Mouse (Mus musculus): ENCODE results near the gene Itm2b.

Gene Itm2b

DNA sequence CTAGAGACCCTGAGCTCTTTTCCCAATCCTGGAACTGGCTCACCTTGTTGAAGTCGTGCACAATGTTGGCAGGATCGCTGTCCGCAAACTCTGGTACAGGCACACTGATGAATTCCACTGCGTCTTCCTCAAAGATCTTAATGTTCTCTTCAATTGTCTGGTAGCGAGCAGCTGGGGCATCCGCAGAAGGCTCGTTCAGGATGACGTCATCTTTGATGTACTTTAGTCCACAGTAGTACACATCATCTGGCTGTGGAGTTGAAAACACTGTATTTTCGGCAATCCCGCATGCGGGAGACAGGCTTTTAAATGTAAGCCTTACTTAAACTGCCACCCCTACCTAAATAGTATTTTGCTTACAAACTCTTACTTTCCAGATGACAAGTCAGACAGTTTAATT, 18.8 kb downstream of the Itm2b start:
- no peak for DNase-seq

DNA sequence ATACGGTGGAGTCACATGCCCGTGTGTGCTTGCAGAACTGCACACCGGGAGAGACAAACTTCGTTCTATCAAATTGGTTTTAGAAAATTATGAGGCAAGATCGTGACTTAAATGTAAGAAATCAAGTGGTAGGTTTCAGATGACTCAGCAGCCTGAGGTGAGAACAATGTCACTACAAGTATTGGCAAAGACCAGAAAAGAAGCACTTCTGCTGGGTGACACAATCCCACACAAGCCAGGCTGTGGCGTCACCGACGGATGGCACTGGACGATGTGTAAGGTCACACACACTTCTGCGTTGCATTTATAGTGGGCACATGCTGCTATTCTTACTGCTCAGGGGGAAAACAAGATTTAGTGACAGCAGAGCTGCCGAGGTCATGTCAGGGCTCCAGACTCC, 21.3 kb downstream of the Itm2b start:
- DNase-seq = no peak

DNA sequence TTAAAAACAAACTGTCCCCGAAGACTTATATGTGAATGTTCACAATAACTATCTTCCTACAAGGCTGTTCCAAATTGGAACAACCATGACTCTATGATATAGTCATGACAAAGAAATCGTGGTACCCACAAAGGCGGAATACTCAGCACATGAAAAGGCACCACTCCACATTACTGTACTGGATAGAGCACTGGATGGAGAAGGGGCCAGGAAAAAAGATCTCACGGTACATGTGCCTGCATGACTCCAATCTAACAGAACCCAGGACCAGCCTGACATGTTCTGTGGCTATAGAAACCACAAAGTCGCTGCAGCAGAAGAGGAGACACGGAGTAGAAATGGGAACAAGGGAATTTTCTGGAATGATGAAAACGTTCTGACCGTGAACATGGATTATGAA, 30.4 kb downstream of the Itm2b start:
- no peak for DNase-seq

DNA sequence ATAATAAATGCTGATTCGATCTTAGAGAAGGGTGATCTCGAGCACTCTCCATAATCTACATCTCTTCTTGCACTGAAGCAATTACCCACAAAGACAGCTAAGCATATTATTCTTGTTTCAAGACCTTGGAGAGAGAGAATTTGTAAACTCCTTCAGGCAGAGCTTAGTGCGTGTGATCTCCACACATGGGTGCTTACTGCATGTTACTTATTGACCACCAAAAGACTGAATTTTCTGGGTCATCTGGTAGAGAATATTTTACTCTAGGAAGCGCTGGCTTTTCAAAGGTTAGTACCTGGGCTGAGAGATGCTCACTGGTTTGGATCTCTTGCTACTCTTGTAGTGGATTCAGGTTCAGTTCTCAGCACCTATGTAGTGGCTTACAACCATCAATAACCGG, 34.0 kb downstream of the Itm2b start:
- DNase-seq = no peak

DNA sequence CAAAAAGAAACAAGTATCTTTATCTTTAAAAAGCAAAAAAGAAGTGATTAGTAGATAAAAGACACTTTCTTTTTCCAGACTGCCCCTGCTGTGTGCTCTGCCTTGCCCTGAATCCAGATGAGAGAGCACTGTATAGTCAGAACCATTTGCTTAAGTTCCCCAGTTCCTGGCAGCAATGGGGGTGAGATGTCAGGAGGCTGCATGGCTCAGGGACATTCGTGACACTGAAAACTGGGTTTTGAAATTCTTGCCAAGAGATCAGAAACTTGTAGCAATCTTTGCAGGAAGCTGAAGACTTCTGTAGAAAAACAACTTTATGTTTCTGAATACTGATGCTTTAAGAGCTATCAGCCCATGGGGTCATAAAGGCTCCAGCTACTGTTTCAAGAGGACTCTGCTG, 35.1 kb downstream of the Itm2b start:
- DNase-seq = no peak

DNA sequence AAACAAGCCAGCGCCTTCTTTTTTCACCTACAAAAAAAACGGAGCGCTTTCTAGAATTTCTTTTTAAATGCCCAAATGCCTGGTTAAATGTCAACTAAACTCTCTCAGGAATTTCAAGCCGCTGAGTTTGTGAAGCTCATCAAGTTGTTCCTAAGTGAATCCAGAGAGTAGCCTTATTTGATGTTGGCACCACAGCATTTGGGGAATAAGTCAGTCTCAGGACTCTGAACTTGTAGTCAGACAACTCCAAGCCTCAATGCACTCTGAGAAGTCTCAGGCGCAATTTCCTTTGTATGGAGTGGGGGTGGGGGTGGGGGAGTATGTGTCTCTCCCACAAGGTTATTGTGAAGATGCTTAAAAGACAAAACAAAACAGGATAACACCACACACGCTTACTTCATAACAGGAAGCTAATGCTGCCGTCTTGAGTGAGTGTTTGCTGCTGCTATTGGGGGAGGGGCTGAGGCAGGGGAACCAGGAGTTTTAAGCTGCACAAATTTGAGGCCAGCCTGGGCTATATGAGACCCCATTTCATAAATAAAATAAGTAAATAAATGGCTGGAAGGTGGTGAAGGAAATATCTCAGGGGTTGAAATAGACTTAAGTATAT, 35.9 kb downstream of the Itm2b start:
- DNase-seq = no peak

DNA sequence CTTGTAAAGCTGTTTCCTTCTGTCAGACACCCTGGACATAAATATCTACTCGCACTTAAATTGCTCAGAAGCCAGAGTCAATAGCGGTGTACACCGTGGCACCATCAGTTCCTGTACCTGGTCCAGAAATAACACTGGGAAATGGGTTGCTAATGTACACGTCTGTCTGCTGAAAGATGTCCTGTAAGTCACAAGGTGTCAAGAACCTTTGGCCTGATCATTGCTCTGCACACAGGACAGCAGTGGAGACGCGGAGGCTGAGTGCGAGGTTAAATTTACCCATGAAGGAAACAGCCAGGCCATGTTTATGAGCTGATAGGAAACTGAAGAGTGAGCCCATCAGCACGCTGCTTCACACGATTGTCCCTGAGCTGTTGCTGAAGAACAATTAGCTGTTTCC, 37.8 kb downstream of the Itm2b start:
- no peak for DNase-seq

DNA sequence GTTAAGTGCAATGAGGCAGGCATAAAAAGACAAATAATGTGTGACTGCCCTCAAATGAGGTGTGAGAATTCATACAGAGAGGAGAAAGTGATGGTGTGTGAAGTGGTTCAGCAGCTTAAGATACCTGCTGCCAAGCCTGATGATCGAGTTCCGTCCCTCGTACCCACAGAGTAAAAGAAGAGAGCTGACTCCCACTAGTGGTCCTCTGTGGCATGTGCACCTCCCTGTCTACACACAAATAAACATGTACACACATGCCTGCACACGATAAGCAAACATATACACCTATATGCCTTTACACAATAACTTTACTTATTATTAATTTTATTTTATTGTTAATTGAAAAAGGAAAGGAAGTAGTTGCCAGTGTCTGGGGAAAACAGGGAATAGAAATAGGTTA, 39.5 kb downstream of the Itm2b start:
- no peak for DNase-seq

DNA sequence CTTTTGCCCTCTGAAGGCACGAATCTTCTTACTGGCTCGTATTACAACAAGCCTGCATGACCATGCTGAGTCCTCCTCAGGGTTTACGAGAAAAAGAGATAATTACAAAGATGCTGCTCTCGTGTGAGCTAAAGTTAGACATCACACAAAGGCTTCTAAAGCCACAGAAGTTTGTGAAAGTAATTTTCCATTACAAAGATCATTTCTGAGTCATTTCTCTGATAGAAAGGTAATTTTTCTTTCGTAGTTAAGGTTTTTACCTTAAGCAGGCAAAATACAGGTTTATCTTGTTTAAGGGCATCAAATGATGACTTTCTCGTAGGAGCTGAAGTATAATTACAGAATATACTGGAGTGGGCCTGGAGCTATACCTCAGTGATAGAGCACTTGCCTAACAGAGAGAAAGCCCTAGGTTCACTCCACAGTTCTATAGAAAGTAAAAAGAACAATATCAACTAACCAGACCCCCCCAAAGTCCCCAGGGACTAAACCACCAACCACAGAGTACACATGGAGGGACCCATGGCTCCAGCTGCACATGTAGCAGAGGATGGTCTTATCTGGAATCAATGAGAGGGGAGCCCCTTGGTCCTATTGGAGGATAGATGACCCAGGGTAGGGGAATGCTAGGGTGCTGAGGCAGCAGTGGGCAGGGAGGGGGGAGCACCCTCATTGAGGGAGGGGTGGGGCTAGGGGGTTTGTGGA, 44.9 kb downstream of the Itm2b start:
- DNase-seq = no peak

DNA sequence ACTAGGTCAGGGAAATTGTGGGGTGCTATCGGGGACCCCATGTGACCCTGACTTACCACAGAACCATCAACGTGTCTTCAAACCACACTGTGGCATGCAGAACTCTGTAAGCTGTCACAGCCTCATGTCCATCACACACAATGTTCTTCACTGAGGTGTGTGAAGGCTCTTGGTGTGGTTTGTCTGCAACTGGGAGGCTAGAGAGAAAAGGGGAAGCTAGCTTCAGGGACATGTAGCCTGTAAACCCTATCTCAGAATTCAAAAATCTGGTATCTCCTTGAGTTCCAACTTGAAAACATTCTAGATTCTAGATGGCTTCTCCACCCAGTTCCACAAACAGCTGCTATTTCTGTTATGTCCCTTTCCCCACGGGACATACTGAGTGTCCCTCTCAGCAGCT, 45.5 kb downstream of the Itm2b start:
- DNase-seq = no peak

DNA sequence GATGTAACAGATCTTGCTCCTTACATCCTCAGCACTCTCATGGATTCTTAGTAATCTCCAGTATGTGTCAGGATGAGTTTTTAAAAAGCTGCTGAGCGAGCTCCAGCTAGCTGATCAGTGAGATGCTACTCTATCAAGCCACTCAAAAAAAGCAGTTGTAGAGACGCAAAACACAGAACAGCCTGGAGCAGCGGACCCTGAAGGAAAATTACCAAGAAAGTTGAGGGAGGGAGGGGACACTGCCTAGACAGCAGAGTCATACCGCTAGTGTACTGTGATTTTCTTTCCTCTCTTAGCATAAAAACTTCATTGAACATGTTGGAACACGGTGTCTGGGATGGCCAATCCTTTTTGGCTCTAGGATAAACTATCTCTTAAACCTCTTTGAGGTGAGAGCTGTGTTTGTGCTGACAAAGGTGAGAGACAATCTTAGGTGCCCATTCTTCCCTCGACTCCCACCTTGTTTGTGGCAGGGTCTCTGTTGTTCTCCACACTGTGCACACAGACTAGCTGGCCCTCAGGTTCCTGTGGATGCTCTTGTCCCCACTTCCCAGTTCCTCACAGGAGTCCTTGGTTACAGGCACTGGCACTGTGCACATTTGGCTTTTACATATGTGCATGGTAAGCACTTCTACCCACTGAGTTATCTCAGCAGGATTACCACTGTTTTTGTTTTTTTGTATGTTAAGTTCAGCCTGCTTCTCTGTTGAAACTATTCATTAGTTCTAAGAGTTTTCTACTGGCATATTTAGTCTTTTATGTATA, 48.6 kb downstream of the Itm2b start:
- no peak for DNase-seq

DNA sequence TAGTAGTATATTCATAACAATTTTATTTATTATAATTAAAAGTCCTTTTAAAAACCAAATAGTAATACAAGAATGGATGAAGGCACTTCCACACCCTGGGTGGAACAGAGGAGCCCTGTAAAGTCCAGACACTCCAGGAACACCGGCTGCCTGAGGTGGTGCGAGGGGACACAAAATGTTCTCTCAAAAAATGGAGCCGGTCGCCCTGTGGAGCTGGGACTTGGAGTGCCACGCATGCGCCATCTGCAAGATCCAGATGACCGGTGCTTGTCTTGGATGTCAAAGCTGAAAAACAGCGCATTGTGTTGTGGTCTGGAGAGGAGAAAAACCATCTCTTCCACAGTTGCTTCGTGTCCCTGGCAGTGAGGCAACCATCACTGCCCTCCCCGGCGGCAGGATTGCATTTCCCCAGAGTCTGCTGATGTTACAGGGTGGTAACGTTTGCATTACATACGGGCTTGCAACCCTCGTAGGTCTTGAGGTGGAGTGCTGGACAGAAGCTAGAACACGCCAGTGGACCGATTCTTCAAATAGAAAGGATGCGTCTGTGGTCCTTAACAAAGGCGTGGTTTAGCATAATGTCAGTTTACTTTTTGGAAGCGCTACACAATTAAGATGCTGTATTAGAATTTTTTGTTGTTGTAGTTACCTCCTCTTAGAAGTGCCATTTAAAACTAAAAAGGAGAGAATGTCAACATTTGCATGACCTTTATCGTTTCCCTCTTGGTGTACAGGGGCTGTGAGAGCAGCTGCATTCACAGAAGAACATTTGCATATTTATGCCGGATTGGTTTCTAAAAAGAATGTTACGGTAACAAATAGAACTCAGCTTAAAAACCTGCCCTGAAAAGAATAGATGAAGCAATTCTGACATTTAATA, 49.9 kb downstream of the Itm2b start:
- no peak for DNase-seq

DNA sequence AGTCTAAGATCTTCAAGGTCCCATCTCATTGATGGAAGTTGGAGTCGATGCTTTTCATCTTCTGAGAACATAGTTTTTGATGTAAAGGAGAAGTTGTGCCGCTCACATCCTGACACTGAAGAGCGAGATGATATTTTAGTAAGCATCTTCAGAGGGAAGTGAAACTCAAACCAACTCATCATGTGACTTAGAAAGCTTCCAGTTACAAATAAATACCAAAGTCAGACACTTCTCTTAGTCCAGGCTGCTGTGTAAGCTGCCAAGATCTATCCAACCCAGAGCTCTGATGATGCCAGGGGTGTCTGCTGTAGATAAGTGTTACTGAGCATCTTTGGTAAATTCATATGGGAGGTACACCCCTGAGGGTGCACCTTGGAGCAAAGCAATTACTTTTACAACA, 51.2 kb downstream of the Itm2b start:
- DNase-seq = no peak

DNA sequence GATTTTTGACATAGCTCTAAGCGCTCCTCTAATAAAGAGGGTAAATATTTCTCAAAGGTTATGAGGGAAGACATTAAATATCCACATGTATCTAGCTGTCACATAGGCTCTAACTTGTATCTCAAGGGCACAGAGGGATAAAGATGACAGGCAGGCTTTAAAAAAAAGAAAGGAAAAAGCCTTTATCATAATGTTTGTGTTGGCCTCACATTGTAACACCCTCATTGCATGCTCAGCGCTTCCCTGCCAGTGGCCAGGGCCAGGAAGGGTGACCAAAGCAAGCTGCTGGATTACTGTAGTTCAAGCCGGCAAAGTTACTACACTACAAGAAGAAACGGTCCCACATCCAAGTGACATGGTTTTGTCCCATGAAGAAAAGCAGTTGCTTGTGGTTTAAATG, 53.7 kb downstream of the Itm2b start:
- no peak for DNase-seq

DNA sequence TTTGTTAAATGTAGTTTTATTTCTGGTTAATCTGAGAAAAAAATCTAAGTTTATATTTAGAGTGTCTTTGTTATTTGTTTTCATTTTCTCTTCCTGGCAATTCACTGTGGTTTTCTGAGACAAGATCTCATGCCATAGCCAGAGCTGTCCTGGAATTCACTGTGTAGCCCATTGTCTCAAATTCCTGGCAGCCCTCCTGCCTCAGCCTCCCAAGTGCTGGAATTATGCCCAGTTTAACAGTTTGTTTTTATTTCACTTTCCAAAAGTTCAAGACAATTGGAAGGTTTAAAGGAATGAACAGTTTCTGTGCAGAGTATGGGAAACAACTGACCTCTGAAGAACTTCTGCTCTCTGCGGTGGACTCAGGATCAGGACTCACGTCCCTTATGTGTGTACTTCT, 55.2 kb downstream of the Itm2b start:
- DNase-seq = no peak

DNA sequence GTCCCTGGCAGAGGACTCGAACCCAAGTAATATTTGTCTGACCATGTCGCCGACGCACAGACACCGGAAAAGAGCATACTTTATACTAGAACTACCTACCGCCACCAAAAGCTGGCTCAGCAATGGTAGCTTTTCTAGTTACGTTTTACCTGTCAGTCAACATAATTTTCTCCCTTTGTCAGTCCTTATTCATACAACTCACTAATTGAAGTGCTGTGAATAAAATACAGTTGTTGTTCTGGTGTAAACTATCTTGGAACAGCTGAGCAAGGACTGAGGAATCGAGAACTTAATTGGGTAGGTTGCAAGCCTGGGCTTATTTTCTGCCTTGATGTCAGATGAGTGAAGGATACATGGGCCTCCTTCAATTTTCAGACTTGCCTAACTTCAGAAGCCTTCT, 58.6 kb downstream of the Itm2b start:
- no peak for DNase-seq

DNA sequence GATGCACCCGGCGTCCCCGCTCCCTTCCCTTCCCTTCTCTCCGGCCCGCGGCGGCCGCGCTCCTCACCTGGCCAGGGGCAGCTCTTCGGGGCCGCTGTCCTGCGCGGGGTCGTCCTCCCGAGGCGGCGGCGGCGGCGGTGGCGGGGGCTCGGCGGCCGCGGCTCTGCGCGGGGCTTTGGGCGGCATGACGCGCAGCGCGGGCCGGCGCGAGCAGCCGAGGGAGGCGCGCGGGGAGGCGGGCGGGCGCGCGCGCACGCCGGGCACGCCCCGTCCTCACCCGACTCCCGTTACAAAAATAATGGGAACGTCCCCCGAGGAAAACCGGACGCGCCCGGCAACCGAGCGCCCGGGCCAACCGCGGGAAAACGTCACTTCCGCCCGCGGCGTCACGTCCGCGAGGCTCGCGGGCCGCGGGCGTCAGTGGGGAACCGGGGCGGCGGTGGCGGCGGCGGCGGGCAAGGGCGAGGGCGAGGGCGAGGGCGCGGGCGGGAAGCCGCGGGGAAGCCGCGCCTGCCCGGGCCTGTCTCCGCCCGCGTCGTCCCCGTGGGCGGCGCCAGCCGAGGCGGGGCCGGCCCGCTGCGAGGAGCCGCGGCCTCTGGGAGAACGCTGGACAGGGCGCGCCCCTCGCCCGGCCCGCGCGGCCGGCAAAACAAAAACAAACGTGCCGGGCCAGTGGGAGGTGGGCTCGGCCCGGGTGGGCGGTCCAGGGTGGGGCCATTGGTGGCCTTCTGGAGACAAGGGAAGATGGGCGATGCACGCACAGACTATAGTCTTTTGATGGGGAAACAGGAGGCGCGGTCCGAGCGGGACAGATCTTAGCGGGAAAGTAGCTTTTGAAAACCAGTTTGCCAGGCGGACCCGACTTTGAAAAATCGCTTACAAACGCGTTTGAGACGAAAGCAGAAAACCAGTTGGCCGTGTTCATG, 59.4 kb downstream of the Itm2b start, which contains the start of gene Rb1:
Rb1 (minus strand) TSS at position 367 of the 926 bp plus-strand sequence.
- peak; percentile 88 for DNase-seq

DNA sequence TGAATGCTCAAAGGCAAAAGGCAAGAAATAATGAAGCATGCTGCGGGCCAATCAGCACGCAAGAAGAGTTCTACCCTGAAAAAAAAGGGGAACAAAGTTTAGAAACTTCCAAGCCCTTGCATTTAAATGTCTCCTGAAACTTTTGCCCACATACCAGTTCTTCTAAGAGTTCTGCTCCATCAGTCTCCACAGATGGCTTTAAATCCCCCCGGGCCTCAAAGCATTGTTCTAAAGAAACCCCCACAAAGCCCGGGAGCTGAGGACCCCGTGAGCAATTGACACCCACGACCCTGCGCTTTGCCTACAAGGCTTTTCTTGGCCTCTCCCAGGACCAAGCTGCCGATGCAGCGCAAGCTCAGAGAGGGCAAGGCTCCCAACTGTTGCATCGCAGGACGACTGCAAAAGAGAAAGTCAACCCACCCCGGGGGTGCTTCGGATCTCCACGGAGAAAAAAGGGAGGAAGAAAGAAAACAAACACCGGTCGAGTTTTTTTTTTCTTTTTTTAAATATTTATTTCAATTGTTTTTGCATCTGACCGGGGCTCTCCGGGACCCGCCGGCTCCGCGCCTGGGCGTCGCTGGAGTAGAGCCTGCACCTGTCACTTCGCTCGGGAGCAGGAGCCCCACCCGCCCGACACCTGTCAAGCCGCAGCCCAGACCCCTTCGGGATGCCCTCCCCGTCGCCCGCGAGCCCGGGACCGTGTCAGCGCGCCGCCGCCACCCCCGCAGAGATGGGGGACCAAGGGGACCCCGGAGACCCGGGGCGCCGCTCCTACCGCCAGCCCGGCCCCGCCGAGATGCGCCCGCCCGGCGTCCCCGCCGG, 60.2 kb downstream of the Itm2b start:
- peak; percentile 70 for DNase-seq

DNA sequence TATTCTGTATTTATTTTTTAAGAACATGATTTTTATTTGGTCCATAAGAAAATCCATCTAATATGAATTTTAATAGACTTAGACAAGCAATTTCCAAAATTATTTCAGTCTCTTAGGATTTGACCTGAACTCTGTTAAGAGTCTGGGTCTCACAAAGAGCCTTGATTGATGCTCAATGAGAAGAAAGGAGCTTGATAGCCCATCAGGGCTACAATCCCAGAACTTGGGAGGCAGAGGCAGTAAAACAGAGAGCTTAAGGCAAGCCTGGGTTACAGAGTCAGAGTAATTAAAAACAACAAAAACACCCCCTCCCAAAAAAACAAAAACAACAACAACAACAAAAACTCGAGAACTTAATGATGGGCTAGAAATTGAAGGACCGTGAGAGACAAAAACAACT, 61.1 kb downstream of the Itm2b start:
- DNase-seq = no peak

DNA sequence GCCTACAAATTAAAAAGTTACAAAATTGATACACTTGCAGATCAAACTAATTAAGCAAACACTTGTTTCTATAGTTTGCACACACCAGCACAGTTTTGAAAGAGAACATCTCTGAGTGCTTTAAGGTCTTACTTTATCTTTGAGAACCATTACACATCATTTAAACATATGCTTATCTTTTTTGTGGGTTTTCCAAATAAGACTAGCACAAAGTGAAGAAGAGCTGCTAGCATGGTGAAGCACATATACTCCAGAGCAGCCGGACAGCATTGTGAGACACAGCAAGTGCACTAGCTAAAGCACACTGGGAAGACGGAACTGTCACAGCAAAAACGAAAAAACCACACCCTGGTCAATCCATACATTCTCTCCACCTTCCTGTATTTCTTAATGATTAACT, 62.9 kb downstream of the Itm2b start:
- DNase-seq = peak; percentile 64

DNA sequence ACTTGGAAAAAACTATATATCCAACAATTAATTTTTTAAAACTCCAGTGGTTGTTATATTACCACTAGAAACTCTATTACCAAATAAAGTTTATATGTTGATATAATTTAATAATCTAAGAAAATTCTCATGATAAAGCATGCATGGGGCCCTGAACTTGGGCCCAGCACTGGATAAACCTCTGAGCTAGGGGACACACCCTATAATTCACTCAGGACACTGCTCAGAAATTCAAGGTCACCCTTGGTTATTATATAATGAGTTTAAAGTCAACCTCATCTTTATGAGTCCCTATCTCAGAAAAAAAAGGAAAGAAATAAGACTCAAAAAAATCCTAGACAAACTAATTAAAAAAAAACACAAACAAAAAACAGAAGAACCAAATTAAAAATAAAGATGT, 68.2 kb downstream of the Itm2b start:
- DNase-seq = no peak

Data from liver (tissue).